In genomic region chr5:113634887-113635610, GRCm38 (mm10) we compare ENCODE assay signal across 17 mouse cellular contexts. TPM values are rescaled to one million over a fixed set of nuclear protein-coding genes. Genes with fewer than 3 reads are reported as not detected.
DNase-seq lines count a peak whose midpoint lies in the region; ATAC-seq and TF ChIP-seq lines count a peak whose summit lies in the region.
"Had no signal": no experiment of that assay in that cellular context is flagged by ENCODE, and none has a peak within 500 bp of the region (broad histone marks: within the 10 kb centered on the region; RNA-seq: fewer than 3 reads in every experiment).

No protein-coding gene starts in this region.

- no peaks in the 10 kb centered on the region for H3K27me3 ChIP-seq in kidney, adult 2 months (replicated peaks; ENCODE audit: control insufficient read depth, insufficient read depth, low read length)
- H3K27me3 ChIP-seq in lung, postnatal 0 days (replicated peaks; ENCODE audit: insufficient read depth, low read length): no peaks in the 10 kb centered on the region
- H3K27me3 ChIP-seq: embryonic facial prominence, embryonic 12.5 days; forebrain, embryonic 13.5 days had no signal

- no peak for TF ChIP-seq CTCF in gastrocnemius, adult 2 months (IDR thresholded peaks at IDR 0.05)
- TF ChIP-seq CTCF in kidney, adult 2 months (conservative IDR thresholded peaks at IDR 0.05; ENCODE audit: insufficient read depth, insufficient read length, low read depth, low read length): no peak
- no peak for TF ChIP-seq CTCF in lung, postnatal 0 days (IDR thresholded peaks at IDR 0.05)

- peaks cover 6% of the 10 kb centered on the region; the same call in 1 of the 2 replicates for H3K4me1 ChIP-seq in kidney, adult 2 months (ENCODE audit: control insufficient read depth, insufficient read depth, low read length)
- H3K4me1 ChIP-seq in lung, postnatal 0 days (ENCODE audit: insufficient read depth, low read depth, low read length): peaks cover 8% of the 10 kb centered on the region
- H3K4me1 ChIP-seq: forebrain, embryonic 13.5 days had no signal

- H3K4me2 ChIP-seq in lung, postnatal 0 days (replicated peaks; ENCODE audit: low read depth, low read length): no peak overlapping the region
- H3K4me2 ChIP-seq: embryonic facial prominence, embryonic 12.5 days; forebrain, embryonic 13.5 days; heart, embryonic 13.5 days; hindbrain, embryonic 14.5 days had no signal

- no peak for TF ChIP-seq EP300 in lung, postnatal 0 days (IDR thresholded peaks at IDR 0.05)

- peak overlapping the region; percentile 67 for H3K27ac ChIP-seq in gastrocnemius, adult 2 months
- H3K27ac ChIP-seq in kidney, adult 2 months (ENCODE audit: insufficient read depth, low read depth, low read length): peak overlapping the region; percentile 12; the same call in 1 of the 2 replicates
- peak overlapping the region; percentile 75 for H3K27ac ChIP-seq in lung, postnatal 0 days (ENCODE audit: low read length)
- H3K27ac ChIP-seq: embryonic facial prominence, embryonic 12.5 days; forebrain, embryonic 13.5 days; heart, embryonic 13.5 days; hindbrain, embryonic 10.5 days; hindbrain, embryonic 14.5 days had no signal

- H3K9me3 ChIP-seq in lung, postnatal 0 days (ENCODE audit: low read length): no peaks in the 10 kb centered on the region
- H3K9me3 ChIP-seq: embryonic facial prominence, embryonic 12.5 days; forebrain, embryonic 13.5 days; heart, embryonic 13.5 days; hindbrain, embryonic 10.5 days had no signal

- TF ChIP-seq POLR2A in kidney, adult 2 months (IDR thresholded peaks at IDR 0.05; ENCODE audit: low read depth, low read length): no peak

- DNase-seq in gastrocnemius, adult 2 months: peak; percentile 16
- DNase-seq in gastrocnemius, adult 18-20 months (ENCODE audit: low spot score): no peak
- peak; percentile 45 for DNase-seq in kidney, adult 2 months
- DNase-seq in kidney, adult 11 months: no peak
- no peak for DNase-seq in lung, postnatal 0 days (ENCODE audit: low spot score)
- DNase-seq in lung, postnatal 10 days: no peak
- DNase-seq in embryo, embryonic 10.5 days (ENCODE audit: low spot score): no peak
- DNase-seq: B cell, adult 2 months had no signal

- no peaks in the 10 kb centered on the region for H3K36me3 ChIP-seq in kidney, adult 2 months (ENCODE audit: control insufficient read depth, insufficient read depth, low read length)
- no peaks in the 10 kb centered on the region for H3K36me3 ChIP-seq in lung, postnatal 0 days (ENCODE audit: insufficient read depth, low read length)
- H3K36me3 ChIP-seq: embryonic facial prominence, embryonic 12.5 days; G1E; heart, embryonic 13.5 days; hindbrain, embryonic 10.5 days had no signal

- ATAC-seq in lung, postnatal 0 days: no peak
- peak; percentile 40; the same call in 1 of the 2 replicates for ATAC-seq in monocyte, adult 5-6 weeks (replicated peaks; ENCODE audit: insufficient number of reproducible peaks, low FRiP score, low TSS enrichment, poor library complexity, severe bottlenecking)
- ATAC-seq: CD4-positive, CD25-positive, alpha-beta regulatory T cell, adult 4 months; forebrain, embryonic 13.5 days had no signal

- no peak overlapping the region for H3K9ac ChIP-seq in lung, postnatal 0 days (replicated peaks; ENCODE audit: low read depth)
- H3K9ac ChIP-seq: embryonic facial prominence, embryonic 12.5 days; forebrain, embryonic 13.5 days; forebrain, postnatal 0 days; heart, embryonic 13.5 days; hindbrain, embryonic 14.5 days had no signal

- 74% methylated on average over 7 of the region's 7 CpGs for WGBS in kidney, adult 2 months
- WGBS in lung, postnatal 0 days: 65% methylated on average over 7 of the region's 7 CpGs

- intact Hi-C loops in gastrocnemius, adult 2 months (cut with DNase I): no loop called here

- peak overlapping the region; percentile 38 for H3K4me3 ChIP-seq in gastrocnemius, adult 2 months
- H3K4me3 ChIP-seq in kidney, adult 2 months (ENCODE audit: insufficient read depth, low read depth, low read length): no peak overlapping the region
- no peak overlapping the region for H3K4me3 ChIP-seq in lung, postnatal 0 days (ENCODE audit: low read depth, low read length)
- H3K4me3 ChIP-seq: embryonic facial prominence, embryonic 12.5 days; forebrain, embryonic 13.5 days; heart, embryonic 13.5 days; hindbrain, embryonic 10.5 days had no signal

RNA-seq across cellular contexts. Expression of gene Cmklr1, which starts 15.2 kb away (rescaled TPM):
- 10 to 100 TPM; 10.8 to 17.1 TPM for total RNA-seq in gastrocnemius, adult 2 months (2021)
- total RNA-seq in gastrocnemius, adult 18-20 months (2021): 10 to 100 TPM; 12.4 to 14.9 TPM
- polyA plus RNA-seq in kidney, adult 2 months (2012; rRNA removed): 18.2 and 19.4 TPM in 2 replicates
- 53.4 and 63.8 TPM in 2 replicates for polyA plus RNA-seq in lung, postnatal 0 days (2015; fragmentation: Nextera tagmentation; extraction: Ambion mirVana)
- total RNA-seq in monocyte, adult 5-6 weeks (2017): 15.8 to 84.7 TPM (median 20.2 TPM) in 3 replicates
- polyA plus RNA-seq: CD4-positive, CD25-positive, alpha-beta regulatory T cell, adult 4 months; G1E had no signal

Comparison
In these comparisons a context has a peak if more than half of its experiments do, and no peak if none do; other contexts are left out.
1. DNase-seq: peak in gastrocnemius, adult 2 months (single experiment) and kidney, adult 2 months (single experiment); none in gastrocnemius, adult 18-20 months (single experiment), kidney, adult 11 months (single experiment), lung, postnatal 0 days (single experiment), lung, postnatal 10 days (single experiment) and embryo, embryonic 10.5 days (single experiment).
2. H3K27ac ChIP-seq: peak in every context shown above with its lines; median percentile 75 in lung, postnatal 0 days; 67 in gastrocnemius, adult 2 months; 12 in kidney, adult 2 months.